Mouse (Mus musculus) heart, postnatal 25 days (tissue): Measurements from ENCODE around the gene Ksr2. TPM values are rescaled to one million over a fixed set of nuclear protein-coding genes. Genes with fewer than 3 reads are reported as not detected.
"Not testable (repeated sequence)": the region's sequence is repeated elsewhere in the genome, so short reads cannot be mapped to it uniquely, and the experiment has no call there.

Source experiments
- DNase-seq: peaks from one replicate; pipeline ENCODE4 v3.0.0; 2022; ENCODE audit warnings: low spot score
- intact Hi-C: fragments of 180-260 bp; cut with DNase I; formaldehyde crosslinking; loops from one replicate; pipeline ENCODE4 v1.15.1; 2025
- total RNA-seq, 2 experiments: library from RNA; stranded (reverse); gene quantifications; 2 replicates each; pipeline ENCODE4 v1.2.3; 2021

The Ksr2 gene
- not detected for total RNA-seq

DNA sequence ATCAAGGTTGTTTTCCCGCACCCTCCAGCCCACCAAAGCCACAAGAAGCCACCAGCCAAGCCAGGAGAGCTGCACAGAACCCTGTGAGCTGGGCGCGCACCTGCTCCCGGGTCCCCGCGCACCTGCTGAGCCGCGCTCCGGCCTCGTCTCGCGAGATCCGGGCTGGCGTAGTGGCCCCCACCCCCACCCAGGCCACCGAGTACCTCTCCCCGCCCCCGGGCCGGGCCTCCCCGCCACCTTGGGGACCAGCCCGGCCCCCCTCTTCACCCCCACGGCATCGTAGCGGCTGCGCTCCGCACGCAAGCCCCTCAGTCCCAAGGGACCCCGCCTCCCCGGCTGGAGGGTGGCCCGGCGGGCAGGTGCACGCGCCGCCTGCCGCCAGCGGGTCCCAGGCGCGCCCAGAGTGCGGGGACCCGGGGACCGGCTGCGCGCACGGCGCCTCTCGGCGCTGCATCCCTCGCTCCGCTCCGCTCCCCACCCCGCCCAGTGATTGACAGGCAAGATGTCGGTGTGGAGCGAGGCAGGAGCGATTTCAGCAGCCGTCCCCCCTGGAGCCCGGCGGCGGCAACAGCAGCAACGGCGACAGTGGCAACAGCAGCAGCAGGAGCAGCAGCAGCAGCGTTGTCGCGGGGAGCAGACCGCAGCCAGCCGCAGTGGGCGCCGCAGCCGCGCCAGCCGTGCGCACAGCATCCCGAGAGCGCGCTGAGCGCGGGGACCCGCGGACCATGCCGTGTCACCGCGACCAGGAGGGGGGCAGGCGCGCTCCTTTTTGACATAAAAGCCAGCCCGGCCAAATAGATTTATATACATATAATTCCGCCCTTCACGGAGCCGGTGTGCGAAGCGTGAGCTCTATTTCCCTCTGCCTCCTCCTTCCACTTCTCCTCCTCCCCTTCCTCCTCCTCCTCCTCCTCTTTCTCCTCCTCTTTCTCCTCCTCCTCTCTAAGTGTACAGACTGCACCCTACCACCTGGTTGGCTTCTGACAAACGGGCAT, at the start of gene Ksr2:
Gene Ksr2 (plus strand): TSS at position 494 of the 995 bp plus-strand sequence.
- intact Hi-C loops = no loop called here

DNA sequence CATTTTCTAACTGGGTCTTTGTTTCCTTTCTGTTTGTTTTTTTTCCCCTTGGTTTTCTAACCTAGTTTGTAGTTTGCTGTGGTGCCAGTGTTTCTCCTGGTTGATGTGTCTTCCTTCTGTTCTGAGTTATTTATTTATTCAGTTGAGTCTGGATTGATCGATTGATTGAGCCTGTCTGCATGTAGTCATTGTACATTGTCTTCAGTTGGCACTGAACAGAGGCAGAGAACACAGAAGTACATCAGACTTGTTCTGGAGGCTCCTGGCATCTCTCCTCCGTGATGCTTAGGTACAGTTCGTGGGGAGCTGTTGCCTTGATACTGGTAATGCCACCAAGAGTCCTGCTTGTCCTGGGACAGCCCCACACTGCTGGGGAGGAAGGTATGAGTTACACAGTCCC, 49.0 kb upstream of the Ksr2 start:
- intact Hi-C loops = no loop called here
- no peak for DNase-seq

More for the DNA sequence above, at the start of gene Ksr2:
- no peak for DNase-seq

DNA sequence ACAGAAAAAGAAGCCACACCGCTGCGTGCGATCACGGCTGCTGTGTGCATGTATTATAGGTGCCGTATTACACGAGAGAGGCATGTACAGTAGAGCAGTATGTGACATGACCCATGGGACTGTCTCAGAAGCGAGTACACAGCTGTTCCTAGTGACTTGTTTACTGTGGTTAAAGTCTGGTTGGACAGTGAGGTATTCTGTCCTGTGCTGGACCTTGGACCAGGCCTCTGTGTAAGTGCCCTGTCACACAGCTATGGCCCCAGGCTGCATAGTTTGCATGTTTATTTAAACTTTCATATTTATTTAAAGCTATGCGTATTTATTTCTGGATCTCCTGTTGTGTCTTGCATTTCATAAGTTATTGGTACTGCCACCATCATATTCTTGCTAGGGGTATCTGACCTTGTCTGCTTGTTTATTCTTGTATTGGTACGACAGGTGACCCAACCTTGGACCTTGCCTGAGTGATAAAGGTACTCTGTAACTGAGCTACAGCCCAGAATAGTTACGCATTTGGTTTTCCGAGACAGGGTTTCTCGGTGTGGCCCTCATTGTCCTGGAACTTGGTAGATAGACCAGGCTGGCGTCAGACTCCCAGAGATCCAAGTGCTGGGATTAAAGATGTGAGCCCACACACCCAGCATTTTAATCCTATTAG, 47.8 kb upstream of the Ksr2 start:
- no peak for DNase-seq
- intact Hi-C loops = no loop called here

DNA sequence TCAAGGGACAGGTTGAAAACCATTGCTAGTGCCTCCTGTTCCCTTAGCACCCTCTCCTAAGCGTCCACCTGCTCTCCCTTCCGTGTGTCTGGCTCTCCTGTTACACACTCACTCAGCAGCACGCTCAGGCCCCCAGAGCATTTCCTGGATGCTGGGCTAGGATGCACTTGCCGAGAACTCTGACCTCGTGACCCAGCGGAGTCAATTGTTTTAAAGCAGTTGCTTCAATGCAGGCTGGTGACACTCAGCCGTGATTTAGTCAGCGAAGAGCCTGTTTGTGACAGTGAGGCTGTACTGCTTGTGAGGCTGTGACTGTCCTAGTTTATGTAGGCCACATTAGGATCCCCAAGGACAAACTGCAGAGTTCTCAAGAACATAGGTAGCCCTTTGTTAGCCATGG, 46.6 kb upstream of the Ksr2 start:
- intact Hi-C loops = no loop called here
- DNase-seq = no peak

DNA sequence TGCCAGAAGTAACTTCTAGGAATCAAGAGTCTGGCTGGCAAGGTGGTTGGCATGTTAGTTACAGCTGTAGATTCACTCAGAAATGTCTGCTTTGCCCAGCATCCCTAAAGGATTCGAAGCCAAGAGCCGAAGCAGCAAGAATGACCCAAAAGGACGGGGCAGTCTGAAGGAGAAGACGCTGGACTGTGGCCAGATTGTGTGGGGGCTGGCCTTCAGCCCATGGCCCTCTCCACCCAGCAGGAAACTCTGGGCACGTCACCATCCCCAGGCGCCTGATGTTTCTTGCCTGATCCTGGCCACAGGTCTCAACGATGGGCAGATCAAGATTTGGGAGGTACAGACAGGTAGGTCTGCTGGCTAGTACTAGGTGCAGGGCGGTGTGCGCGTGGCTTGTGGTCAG, 43.2 kb upstream of the Ksr2 start:
- intact Hi-C loops = no loop called here
- DNase-seq = no peak

DNA sequence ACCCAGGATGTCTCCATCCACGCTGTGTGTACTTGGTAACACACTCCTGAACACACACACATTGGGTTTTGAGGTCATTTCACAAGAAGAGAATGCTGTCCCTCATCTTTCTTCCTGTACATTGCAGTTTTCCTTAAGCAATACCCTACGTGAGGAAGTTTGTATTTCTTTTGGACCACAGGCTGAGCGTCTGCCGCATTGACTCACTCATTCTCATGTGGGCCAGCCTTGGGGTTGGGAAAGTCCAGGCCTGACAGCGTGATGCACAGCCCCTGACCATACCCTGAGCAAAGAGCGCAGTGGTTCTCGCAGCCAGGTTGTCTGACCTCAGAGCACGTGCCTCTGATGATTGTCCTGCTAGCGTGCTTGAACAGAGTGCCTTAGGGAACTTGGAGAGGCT, 40.4 kb upstream of the Ksr2 start:
- no peak for DNase-seq
- intact Hi-C loops = no loop called here

DNA sequence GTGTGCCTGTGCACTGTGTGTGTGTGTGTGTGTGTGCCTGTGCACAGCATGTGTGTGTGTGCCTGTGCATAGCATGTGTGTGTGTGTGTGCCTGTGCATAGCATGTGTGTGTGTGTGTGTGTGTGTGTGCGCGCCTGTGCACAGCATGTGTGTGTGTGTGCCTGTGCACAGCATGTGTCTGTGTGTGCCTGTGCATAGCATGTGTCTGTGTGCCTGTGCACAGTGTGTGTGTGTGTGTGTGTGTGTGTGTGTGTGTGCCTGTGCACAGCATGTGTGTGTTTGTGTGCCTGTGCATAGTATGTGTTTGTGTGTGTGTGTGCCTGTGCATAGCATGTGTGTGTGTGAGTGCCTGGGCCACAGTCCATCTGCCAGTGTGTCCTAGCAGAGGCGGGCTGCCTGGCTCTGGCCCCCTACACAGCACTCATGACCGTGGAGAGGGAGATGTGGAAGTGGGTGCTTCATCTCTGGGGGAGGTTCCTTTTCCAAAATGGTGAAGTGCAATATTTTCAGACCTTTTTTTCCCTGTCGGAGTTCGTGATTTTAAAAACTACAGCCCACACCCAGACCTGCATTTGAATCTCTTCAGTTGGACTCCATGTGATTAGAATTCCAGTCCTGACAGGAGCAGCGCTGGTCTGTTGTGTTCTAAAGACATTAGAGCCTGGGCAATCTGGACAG, 39.3 kb upstream of the Ksr2 start:
- no peak for DNase-seq
- intact Hi-C loops = no loop called here

DNA sequence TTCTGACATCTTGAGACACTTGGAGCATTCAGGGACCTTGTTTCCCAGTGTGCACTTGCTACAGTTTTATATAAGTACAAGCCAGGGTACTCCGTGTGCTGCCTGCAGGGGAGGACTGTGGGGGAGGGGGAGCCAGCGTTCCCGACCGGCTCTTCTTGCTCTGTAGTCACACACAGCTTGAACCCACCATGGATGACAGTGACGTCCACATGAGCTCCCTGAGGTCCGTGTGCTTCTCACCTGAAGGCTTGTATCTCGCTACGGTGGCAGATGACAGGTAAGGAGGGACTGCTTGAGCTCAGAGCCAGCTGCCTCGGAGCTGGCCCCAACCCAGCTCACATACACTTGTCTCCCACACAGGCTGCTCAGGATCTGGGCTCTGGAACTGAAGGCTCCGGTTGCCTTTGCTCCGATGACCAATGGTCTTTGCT, 37.5 kb upstream of the Ksr2 start:
- DNase-seq = no peak
- intact Hi-C loops = no loop called here

DNA sequence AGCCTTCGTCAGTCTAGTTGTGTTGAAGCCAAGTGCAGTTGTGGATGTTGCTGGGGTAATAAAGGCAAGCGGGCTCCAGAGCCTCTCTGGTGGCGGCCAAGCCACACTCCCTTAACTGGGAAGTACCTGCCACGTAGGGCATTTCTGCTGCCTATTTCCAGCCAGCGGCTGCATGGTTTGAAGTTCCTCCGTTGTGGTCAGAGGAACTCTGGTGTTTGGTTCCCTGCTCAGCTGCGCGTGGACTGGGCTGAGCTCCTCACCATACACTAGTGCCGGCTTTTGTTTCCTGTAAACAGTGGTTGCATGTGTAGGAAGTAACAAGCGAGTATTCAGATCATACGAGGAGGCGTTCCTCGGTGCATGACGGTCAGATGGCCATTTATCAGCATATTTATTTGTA, 36.1 kb upstream of the Ksr2 start:
- DNase-seq, intact Hi-C loops: not testable (repeated sequence)

DNA sequence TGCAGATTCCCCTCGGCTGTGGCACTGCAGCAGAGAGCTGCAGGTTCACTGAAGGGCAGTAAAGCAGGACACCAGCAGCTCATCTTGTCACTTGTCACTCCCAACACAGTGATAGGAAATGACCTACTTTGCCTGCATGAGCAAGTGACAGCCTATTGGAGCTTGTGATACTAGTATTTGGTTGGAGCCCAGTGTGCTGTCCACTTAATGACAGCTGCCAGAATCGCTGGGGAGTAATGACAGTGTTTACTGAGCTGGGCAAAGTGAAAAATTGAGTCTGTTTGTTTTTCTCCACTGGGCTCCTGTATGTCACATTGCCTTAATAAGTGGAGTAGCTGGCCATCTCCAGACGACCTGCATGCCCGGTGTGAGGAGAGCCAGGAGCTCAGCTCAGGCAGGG, 33.6 kb upstream of the Ksr2 start:
- intact Hi-C loops = no loop called here
- DNase-seq = no peak

DNA sequence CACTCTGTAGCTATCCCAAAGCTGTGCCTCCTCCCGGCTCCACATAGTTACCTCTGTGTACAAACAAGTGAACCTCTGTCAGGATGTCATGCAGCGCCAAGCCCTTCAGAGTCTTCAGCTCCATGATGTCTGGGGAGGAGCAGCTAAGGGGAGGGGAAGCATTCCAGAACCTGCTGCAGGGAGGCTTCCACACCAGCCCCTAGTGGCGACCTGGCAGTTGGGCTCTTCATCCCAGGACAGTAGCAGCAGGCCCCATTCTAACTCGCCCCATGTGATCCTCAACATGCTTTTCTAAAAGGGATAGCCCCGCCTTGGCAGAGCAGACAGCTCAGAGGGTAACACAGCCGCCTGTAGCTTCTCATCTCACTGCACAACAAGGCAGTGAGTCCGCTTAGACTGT, 32.0 kb upstream of the Ksr2 start:
- intact Hi-C loops = no loop called here
- DNase-seq = no peak

DNA sequence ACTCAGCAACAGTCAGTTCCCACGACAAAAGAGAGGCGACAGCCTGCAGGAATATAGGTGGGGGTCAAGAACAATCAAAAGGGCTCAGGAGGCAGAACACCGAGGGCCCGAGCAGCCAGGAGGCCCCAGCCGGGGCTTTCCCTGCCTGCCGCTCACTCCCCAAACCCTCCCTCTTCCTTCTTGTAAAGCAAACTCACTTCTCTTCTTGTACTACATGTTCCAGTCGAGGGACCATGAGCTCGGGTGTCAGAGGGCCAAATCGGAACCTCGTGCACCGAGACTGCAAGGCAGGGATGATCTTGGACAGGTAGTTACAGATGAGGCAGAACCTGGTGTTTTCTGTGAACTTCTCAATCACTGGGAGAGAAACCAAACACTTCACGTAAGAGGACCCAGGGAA, 30.6 kb upstream of the Ksr2 start:
- DNase-seq = no peak
- intact Hi-C loops = no loop called here

DNA sequence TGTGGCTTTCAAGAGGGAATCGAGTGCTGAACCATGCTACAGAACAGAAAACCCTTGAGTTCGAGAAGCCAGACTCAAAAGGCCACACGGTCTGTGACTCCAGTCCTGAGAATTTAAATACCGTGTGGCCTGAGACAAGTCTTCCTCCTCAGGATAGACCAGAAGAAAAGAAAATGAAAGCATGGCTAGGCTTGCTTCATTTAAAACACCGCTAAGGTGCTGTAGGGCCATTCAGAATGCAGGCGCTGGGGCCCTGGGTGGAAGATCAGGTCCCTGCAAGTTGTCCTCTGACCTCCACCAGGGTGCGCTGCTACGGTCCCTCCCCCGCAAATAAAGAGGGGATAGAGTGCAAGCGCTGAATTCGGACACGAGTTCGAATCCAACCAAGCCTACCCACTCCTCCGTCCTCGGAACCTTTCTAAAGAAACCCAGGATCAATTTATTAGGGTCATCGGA, 25.5 kb upstream of the Ksr2 start:
- DNase-seq = no peak
- intact Hi-C loops = loop anchor here (5.0 kb wide), 1 partner anchor 71 kb away; the partner anchor contains the start of gene Vsig10

DNA sequence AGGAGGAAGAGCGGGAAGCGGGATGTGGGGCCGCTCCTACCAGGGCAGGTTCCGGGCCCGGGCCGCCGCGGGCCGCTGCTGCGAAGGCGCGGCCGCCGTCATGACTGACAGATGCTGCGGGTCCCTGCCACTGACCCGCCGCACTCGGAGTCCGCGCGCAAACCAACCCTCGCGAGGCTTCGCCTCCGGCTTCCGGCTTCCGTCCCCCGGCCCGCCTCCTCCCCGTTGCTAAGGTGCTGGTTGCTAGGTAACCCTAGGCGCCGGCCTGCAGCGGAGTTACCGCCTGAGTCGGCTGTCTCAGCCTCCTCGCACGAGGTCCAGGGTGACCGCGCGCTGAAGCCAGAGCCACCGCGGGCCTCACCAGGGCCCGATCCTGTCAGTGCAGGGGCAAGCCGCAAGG, 24.9 kb upstream of the Ksr2 start, which contains the start of gene Rfc5:
Gene Rfc5 (minus strand): TSS at position 171 of the 400 bp plus-strand sequence.
- DNase-seq = peak; percentile 90
- intact Hi-C loops = loop anchor here (5.0 kb wide), 1 partner anchor 72 kb away; the partner anchor contains the start of gene Vsig10

DNA sequence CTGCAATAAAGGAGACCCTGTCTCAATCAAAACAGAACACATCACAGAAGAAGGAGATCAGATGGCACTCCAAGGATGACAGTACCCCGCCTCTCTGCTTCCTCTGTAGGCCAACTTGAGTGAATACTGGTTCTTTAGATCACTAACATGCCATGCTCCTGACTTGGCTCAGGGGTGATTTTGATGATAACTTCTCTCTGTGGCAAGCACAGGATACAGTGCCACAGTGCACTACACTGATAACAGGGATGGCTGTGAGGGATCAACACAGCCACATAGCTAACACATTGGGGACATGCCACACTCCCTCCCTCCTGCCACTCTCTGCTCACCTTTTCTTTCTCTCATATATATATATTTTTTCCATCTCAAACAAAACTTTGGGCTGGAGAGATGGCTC, 22.9 kb upstream of the Ksr2 start:
- no peak for DNase-seq
- intact Hi-C loops = no loop called here

DNA sequence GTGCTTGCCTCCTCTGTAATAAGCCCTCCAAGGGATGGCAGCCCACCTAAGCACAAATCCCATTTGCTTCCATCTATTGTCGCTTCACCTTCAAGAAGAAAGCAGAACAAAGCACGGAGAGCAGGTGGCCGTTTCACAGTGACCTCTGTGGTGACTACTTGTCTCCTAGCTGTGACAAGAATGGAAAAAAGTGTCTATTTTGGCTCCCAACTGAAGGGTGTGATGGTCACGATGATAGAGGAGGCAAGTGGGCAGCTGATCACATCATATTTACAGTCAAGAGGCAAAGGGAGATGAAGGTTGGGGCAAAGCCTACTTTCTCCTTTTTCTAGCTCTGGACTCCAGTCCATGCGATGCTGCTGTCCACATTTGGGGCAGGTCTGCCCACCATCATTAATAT, 18.0 kb upstream of the Ksr2 start:
- DNase-seq = no peak
- intact Hi-C loops = no loop called here

DNA sequence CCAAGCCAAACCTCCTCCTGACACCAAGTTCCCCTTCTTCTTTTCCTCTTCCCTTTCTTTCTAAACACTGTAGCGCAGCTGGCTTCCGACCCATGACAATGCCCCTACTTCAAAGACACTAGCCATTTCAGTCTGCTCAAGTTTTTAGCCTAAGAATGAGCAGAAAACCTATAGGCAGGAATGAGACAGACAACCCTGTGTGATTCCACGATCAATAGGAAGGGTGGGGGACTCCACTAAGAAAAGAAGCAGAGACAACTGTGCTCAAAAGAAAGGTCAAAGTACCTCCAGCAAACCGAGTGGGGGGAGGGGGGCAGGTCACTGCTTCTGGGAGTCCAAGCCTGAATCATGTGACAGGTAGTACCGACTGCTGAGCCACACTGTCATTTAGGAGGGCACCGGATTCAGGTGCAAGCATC, 17.2 kb upstream of the Ksr2 start:
- no peak for DNase-seq
- intact Hi-C loops = no loop called here

DNA sequence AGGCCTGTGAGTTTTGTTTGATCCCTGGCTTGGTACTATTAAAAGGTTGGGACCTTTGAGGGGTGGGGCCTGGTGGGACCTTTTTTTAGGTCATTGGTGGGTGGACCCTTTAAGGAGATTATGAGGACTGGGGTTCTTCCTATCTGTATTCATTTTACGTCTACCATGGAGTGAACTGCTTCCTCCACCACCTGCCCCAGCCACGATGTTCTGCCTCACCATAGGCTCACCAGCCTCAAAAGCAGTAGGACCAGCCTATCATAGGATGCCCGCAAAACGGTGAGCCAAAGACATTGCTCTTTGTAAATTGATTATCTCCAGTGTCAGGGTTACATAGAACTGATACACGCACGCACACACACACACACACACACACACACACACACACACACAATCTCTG, 16.4 kb upstream of the Ksr2 start:
- intact Hi-C loops = no loop called here
- DNase-seq = no peak

DNA sequence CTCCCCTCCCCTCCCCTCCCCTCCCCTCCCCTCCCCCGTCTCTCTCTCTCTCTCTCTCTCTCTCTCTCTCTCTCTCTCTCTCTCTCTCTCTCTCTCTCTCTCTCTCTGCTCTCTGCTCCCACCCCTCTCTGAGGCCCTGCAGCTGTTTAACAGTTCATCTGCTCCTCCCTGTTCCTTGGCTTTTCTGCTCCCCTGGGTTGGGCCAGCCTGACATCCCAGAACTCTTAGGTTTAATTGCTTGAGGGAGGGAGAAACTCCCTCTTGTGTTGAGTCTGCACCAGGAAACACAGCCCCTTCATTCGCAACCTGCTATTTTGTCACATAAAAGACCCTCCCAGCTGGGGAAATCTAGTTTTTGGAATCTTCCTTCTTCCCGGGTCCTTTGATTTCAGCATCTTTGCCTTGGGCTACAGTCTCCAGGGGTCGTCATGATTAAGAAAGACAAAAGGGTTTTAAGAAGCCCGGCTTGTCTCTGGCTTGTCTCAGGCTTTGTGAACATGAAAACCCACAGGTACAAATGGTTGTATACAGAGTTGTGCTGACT, 15.7 kb upstream of the Ksr2 start:
- no peak for DNase-seq
- intact Hi-C loops = no loop called here

DNA sequence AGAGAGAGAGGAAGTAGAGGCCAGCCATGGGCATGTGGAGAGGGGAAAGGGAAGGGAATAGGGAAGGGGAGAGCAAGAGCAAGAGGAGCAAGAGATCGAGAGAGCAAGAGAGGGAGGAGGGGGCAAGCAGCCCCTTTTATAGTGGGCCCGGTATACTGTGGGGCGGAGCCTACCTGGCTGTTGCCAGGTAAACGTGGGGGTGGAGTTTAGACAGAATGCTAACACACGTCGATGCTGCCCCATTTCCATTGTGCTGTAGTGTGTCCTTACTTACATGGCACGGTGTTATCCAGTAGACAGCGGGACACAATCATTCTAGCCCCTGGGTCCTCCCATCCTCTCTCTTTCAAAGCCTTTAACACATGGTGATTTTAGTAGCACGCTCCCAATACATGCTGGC, 14.5 kb upstream of the Ksr2 start:
- intact Hi-C loops = no loop called here
- no peak for DNase-seq
